ENCODE assay signal across 8 mouse cellular contexts in the genomic region with DNA sequence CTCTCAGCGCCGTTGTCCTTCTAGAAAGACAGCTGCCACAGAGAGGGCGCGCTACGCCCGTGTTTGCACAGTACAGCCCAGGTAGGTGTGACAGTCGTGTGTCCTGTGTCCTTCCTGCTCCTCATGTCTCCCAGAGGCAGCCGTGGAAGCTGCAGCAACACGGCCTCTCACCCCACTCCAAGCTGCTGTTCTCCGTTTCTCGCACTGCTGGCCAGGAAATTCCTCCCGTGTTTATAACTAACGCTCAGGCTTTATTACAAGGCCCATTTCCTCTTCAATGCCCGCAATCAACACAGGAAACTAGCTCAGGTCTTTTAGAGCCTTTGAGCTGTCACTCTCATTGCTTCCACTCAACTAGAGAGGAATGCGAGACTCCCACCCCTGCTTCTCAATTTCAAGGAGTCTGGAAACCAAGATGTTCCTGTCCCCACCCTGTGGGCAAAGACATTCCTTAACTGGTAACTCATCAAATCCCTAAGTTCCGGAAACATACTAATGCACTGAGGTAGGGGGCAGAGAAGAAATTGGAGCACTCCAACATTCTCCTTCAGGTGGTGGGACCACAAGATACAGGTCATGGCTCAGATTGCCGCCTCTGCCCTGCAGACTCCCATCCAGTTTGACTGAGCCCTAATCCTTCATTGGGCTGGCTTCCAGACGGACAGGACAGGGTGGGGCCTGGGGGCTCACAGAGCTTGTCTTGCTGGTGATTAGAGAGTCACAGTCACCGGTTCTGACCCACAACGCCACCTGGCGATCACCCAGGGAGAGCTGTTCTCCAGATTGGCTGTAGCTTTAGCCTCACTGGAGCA. TPM values are rescaled to one million over a fixed set of nuclear protein-coding genes. Genes with fewer than 3 reads are reported as not detected.
DNase-seq lines count a peak whose midpoint lies in the region; ATAC-seq and TF ChIP-seq lines count a peak whose summit lies in the region.

No protein-coding gene starts in this region.

- intact Hi-C loops in left cerebral cortex, adult 2 months (cut with DNase I): no loop called here

- no peaks in the 10 kb centered on the region for H3K36me3 ChIP-seq in intestine, postnatal 0 days (ENCODE audit: control insufficient read depth, insufficient read depth)
- no peaks in the 10 kb centered on the region for H3K36me3 ChIP-seq in midbrain, embryonic 14.5 days (ENCODE audit: control insufficient read depth, insufficient read depth, low read length)

- H3K27ac ChIP-seq in intestine, postnatal 0 days (ENCODE audit: low read depth, low read length): no peak overlapping the region
- H3K27ac ChIP-seq in midbrain, embryonic 14.5 days (replicated peaks; ENCODE audit: low read depth, low read length): peak overlapping the region; percentile 33; the same call in 1 of the 2 replicates
- H3K27ac ChIP-seq in left cerebral cortex, adult 2 months: no peak overlapping the region

- H3K4me3 ChIP-seq in intestine, postnatal 0 days (ENCODE audit: low read depth, low read length): no peak overlapping the region
- H3K4me3 ChIP-seq in midbrain, embryonic 14.5 days (replicated peaks; ENCODE audit: low read depth, low read length): no peak overlapping the region
- H3K4me3 ChIP-seq in left cerebral cortex, adult 2 months: no peak overlapping the region

- peak overlapping the region; percentile 21; the same call in 1 of the 2 replicates for H3K4me2 ChIP-seq in intestine, postnatal 0 days (replicated peaks; ENCODE audit: low read depth)
- H3K4me2 ChIP-seq in midbrain, embryonic 14.5 days (ENCODE audit: low read length): no peak overlapping the region

- H3K9me3 ChIP-seq in intestine, postnatal 0 days (ENCODE audit: control insufficient read depth): no peaks in the 10 kb centered on the region
- no peaks in the 10 kb centered on the region for H3K9me3 ChIP-seq in midbrain, embryonic 14.5 days (ENCODE audit: control insufficient read depth, low read length)

- no peak overlapping the region for H3K9ac ChIP-seq in intestine, postnatal 0 days (ENCODE audit: low read depth, low read length)
- H3K9ac ChIP-seq in midbrain, embryonic 14.5 days (replicated peaks; ENCODE audit: low read length): no peak overlapping the region

- WGBS in intestine, postnatal 0 days: 31% methylated on average over 21 of the region's 21 CpGs
- WGBS in midbrain, embryonic 14.5 days: 56% methylated on average over 21 of the region's 21 CpGs

- peak; percentile 61 to 66 for DNase-seq in adrenal gland, postnatal 36 days
- DNase-seq in adrenal gland, postnatal 10 days: no peak
- peak; percentile 44 for DNase-seq in urinary bladder, postnatal 14 days (ENCODE audit: low spot score)
- DNase-seq in urinary bladder, postnatal 4 days (ENCODE audit: low spot score in 2 of 2): no peak
- no peak for DNase-seq in midbrain, embryonic 14.5 days
- DNase-seq in left cerebral cortex, adult 2 months (ENCODE audit: extremely low spot score in 1 of 2, low spot score in 2 of 2): no peak
- no peak for DNase-seq in MN1 (ENCODE audit: low spot score)

- H3K27me3 ChIP-seq in intestine, postnatal 0 days (replicated peaks; ENCODE audit: control insufficient read depth, insufficient read depth, low read length): no peaks in the 10 kb centered on the region
- H3K27me3 ChIP-seq in midbrain, embryonic 14.5 days (ENCODE audit: control insufficient read depth, insufficient read depth, low read length): no peaks in the 10 kb centered on the region

- H3K4me1 ChIP-seq in intestine, postnatal 0 days (replicated peaks; ENCODE audit: control insufficient read depth, insufficient read depth, low read length): 0 out of 2 replicates have a peak, but pooled peaks cover 7% of the 10 kb centered on the region
- peaks cover 62% of the 10 kb centered on the region for H3K4me1 ChIP-seq in midbrain, embryonic 14.5 days (ENCODE audit: control insufficient read depth, insufficient read depth, low read length)

- ATAC-seq in intestine, postnatal 0 days: 0 out of 2 replicates have a peak, but pooled peaks have one; percentile 37
- no peak for ATAC-seq in midbrain, embryonic 14.5 days (ENCODE audit: low FRiP score, low TSS enrichment)

- peak; percentile 58 for TF ChIP-seq CTCF in intestine, postnatal 0 days (IDR thresholded peaks at IDR 0.05; ENCODE audit: low read depth)
- no peak; the same call in none of the 2 replicates for TF ChIP-seq CTCF in left cerebral cortex, adult 2 months (IDR thresholded peaks at IDR 0.05)

RNA-seq across cellular contexts. Expression of a gene that starts 5.9 kb away (rescaled TPM):
- 100 to 1,000 TPM; 155 to 161 TPM for total RNA-seq in adrenal gland, postnatal 36 days (2021)
- 10 to 100 TPM; 56.5 to 69.6 TPM for total RNA-seq in adrenal gland, postnatal 10 days (2021)
- polyA plus RNA-seq in intestine, postnatal 0 days (2015; fragmentation: Nextera tagmentation; extraction: Ambion mirVana): 0.46 and 0.51 TPM in 2 replicates
- 10.1 and 11.1 TPM in 2 replicates for polyA plus RNA-seq in midbrain, embryonic 14.5 days (2014; fragmentation: Nextera tagmentation; extraction: Ambion mirVana)
- total RNA-seq in left cerebral cortex, adult 2 months (2021): 10 to 100 TPM; 12.2 to 13.2 TPM

RNA-seq across cellular contexts. Expression of a gene that starts 23.4 kb away (rescaled TPM):
- total RNA-seq in adrenal gland, postnatal 36 days (2021): 1 to 10 TPM; 2.8 to 4.9 TPM
- 1 to 10 TPM; 3.4 to 3.9 TPM for total RNA-seq in adrenal gland, postnatal 10 days (2021)
- 20.0 and 20.6 TPM in 2 replicates for polyA plus RNA-seq in intestine, postnatal 0 days (2015; fragmentation: Nextera tagmentation; extraction: Ambion mirVana)
- polyA plus RNA-seq in midbrain, embryonic 14.5 days (2014; fragmentation: Nextera tagmentation; extraction: Ambion mirVana): 22.3 and 38.0 TPM in 2 replicates
- total RNA-seq in left cerebral cortex, adult 2 months (2021): 1 to 10 TPM; 1.4 TPM

Comparison
In these comparisons a context has a peak if more than half of its experiments do, and no peak if none do; other contexts are left out.
1. DNase-seq: peak in adrenal gland, postnatal 36 days (2 of 2) and urinary bladder, postnatal 14 days (single experiment); none in adrenal gland, postnatal 10 days (single experiment), urinary bladder, postnatal 4 days (0 of 2), midbrain, embryonic 14.5 days (single experiment), left cerebral cortex, adult 2 months (0 of 2) and MN1 (single experiment).
2. RNA of a gene that starts 5.9 kb away (total RNA-seq): 155 to 161 TPM in adrenal gland, postnatal 36 days and 56.5 to 69.6 TPM in adrenal gland, postnatal 10 days; 12.2 to 13.2 TPM in left cerebral cortex, adult 2 months; every median in the first group is over 4 times any median in the second.